Mouse (Mus musculus) midbrain, postnatal 0 days (tissue): ENCODE measurements around the gene Dppa1. TPM values are rescaled to one million over a fixed set of nuclear protein-coding genes. Genes with fewer than 3 reads are reported as not detected.
A peak's percentile ranks its signal among the peaks of the same experiment; 100 is the strongest.

Experiments
- ATAC-seq: fragments of 200-750 bp; cut with Nextera tagmentation; 2 replicates; pipeline ENCODE4 v1.8.0; 2017; ENCODE audit warnings: moderate number of reproducible peaks, mild to moderate bottlenecking, moderate TSS enrichment, moderate library complexity; ENCODE audit not compliant: low FRiP score
- DNase-seq: peaks from one replicate; pipeline ENCODE4 v3.0.0-alpha.2; 2015; ENCODE audit warnings: low spot score
- H3K27ac ChIP-seq: fragments of 300-500 bp; sonication (generic); 2 replicates; pipeline ENCODE4 v1.5.1; 2014; ENCODE audit warnings: low read depth, mild to moderate bottlenecking, low read length, mixed read lengths
- H3K27me3 ChIP-seq: fragments of 300-500 bp; sonication (generic); 2 replicates; pipeline ENCODE4 v1.6.1; 2014; ENCODE audit warnings: low read length, control low read depth, mixed read lengths; ENCODE audit not compliant: insufficient read depth
- H3K36me3 ChIP-seq: fragments of 300-500 bp; sonication (generic); 2 replicates; pipeline ENCODE4 v1.6.1; 2014; ENCODE audit warnings: low read length, control low read depth, mixed read lengths; ENCODE audit not compliant: insufficient read depth
- H3K4me1 ChIP-seq: fragments of 300-500 bp; sonication (generic); 2 replicates; pipeline ENCODE4 v1.6.1; 2014; ENCODE audit warnings: mild to moderate bottlenecking, control low read depth, antibody characterized with exemption, low read length, mixed read lengths; ENCODE audit not compliant: insufficient read depth
- H3K4me2 ChIP-seq: fragments of 300-500 bp; sonication (generic); 2 replicates; pipeline ENCODE4 v1.6.1; 2014; ENCODE audit warnings: low read depth, mild to moderate bottlenecking, low read length, mixed read lengths; ENCODE audit not compliant: poor library complexity, severe bottlenecking
- H3K4me3 ChIP-seq: fragments of 300-500 bp; sonication (generic); 2 replicates; pipeline ENCODE4 v1.5.1; 2014; ENCODE audit warnings: low read depth, mild to moderate bottlenecking, low read length, moderate library complexity
- H3K9ac ChIP-seq: fragments of 300-500 bp; sonication (generic); replicated peaks from 2 replicates; pipeline ENCODE4 v1.6.1; 2014; ENCODE audit warnings: mild to moderate bottlenecking, low read length, moderate library complexity, mixed read lengths; ENCODE audit not compliant: poor library complexity, severe bottlenecking
- H3K9me3 ChIP-seq: fragments of 300-500 bp; sonication (generic); 2 replicates; pipeline ENCODE4 v1.6.1; 2016; ENCODE audit warnings: low read length, control low read depth
- CTCF ChIP-seq: IDR thresholded peaks from 2 replicates; pipeline ENCODE4 v1.5.1; 2016; ENCODE audit warnings: antibody characterized with exemption, mild to moderate bottlenecking
- whole genome bisulfite sequencing: fragments of 180-500 bp; shearing (Covaris S2); extraction: QIAGEN DNeasy Blood & Tissue Kit; methylation state at CpG from one replicate; pipeline ENCODE4 v1.1.7; 2014; 5-methylcytosine and 5-hydroxymethylcytosine counted together
- polyA plus RNA-seq: library from polyadenylated mRNA; unstranded; fragments of >200 nt; fragmentation: Nextera tagmentation; extraction: Ambion mirVana; gene quantifications from 2 replicates; pipeline ENCODE4 v1.2.1, GENCODE M21; 2015
- total RNA-seq: library from RNA; depleted of rRNA; stranded (reverse); fragments of >200 nt; gene quantifications from 2 replicates; pipeline ENCODE4 v1.2.3, GENCODE M21; 2014

Gene Dppa1
- total and polyA plus RNA-seq, 2 experiments from 2014 or later = not detected

- Histone ChIP-seq H3K4me2 (no peak overlapping the region), H3K27ac (no peak overlapping the region), H3K4me3 (no peak overlapping the region), H3K27me3 (no peaks in the 10 kb centered on the region), H3K9ac (no peak overlapping the region), H3K9me3 (no peaks in the 10 kb centered on the region), H3K36me3 (no peaks in the 10 kb centered on the region), H3K4me1 (no peaks in the 10 kb centered on the region)
- 92% methylated on average over 2 of the region's 2 CpGs for WGBS
- DNase-seq = no peak
- TF ChIP-seq CTCF = no peak
- ATAC-seq = no peak
Measured at GRCm38 (mm10) chr11:46592416-46592815, 36.6 kb downstream of the Dppa1 start.

GRCm38 (mm10) chr11:46582741-46583140 lies 46.3 kb downstream of the Dppa1 start:
- ATAC-seq (no peak), DNase-seq (no peak)
- Histone ChIP-seq H3K27ac (no peak overlapping the region), H3K9ac (no peak overlapping the region), H3K27me3 (no peaks in the 10 kb centered on the region), H3K9me3 (no peaks in the 10 kb centered on the region), H3K36me3 (no peaks in the 10 kb centered on the region), H3K4me3 (no peak overlapping the region), H3K4me2 (no peak overlapping the region), H3K4me1 (no peaks in the 10 kb centered on the region)
- no peak for TF ChIP-seq CTCF
- 81% methylated on average over 5 of the region's 5 CpGs for WGBS

- no peaks in the 10 kb centered on the region for H3K36me3 ChIP-seq
- no peak overlapping the region for H3K27ac ChIP-seq
- H3K4me3 ChIP-seq = no peak overlapping the region
- no peaks in the 10 kb centered on the region for H3K4me1 ChIP-seq
- H3K4me2 ChIP-seq = no peak overlapping the region
- no peak for DNase-seq
- H3K9me3 ChIP-seq = no peaks in the 10 kb centered on the region
- no peaks in the 10 kb centered on the region for H3K27me3 ChIP-seq
- WGBS = 85% methylated on average over 3 of the region's 3 CpGs
- ATAC-seq = no peak
- no peak for TF ChIP-seq CTCF
- H3K9ac ChIP-seq = no peak overlapping the region
Measured at GRCm38 (mm10) chr11:46580428-46580827, 48.6 kb downstream of the Dppa1 start.

- no peaks in the 10 kb centered on the region for H3K9me3 ChIP-seq
- H3K27ac ChIP-seq = no peak overlapping the region
- no peak for TF ChIP-seq CTCF
- H3K36me3 ChIP-seq = no peaks in the 10 kb centered on the region
- no peaks in the 10 kb centered on the region for H3K27me3 ChIP-seq
- no peak overlapping the region for H3K4me3 ChIP-seq
- WGBS = 62% methylated on average over 5 of the region's 5 CpGs
- H3K4me2 ChIP-seq = no peak overlapping the region
- H3K9ac ChIP-seq = no peak overlapping the region
- no peaks in the 10 kb centered on the region for H3K4me1 ChIP-seq
- no peak for DNase-seq
- ATAC-seq = no peak
Measured at GRCm38 (mm10) chr11:46578771-46579281, 50.2 kb downstream of the Dppa1 start.

GRCm38 (mm10) chr11:46571327-46571726 lies 57.7 kb downstream of the Dppa1 start, which contains the start of gene BC053393:
TSS of gene BC053393 (plus strand) at chr11:46571536.
- Histone ChIP-seq H3K9ac (no peak within 1 kb of the TSS), H3K4me3 (no peak within 1 kb of the TSS), H3K4me1 (no peaks in the 10 kb centered on the region), H3K27me3 (no peaks in the 10 kb centered on the region), H3K27ac (no peak within 1 kb of the TSS), H3K4me2 (no peak within 1 kb of the TSS), H3K36me3 (no peaks in the 10 kb centered on the region), H3K9me3 (no peaks in the 10 kb centered on the region)
- ATAC-seq (no peak), DNase-seq (no peak)
- 87% methylated on average over 1 of the region's 1 CpGs for WGBS
- no peak for TF ChIP-seq CTCF

- Histone ChIP-seq H3K9ac (no peak overlapping the region), H3K27ac (no peak overlapping the region), H3K27me3 (no peaks in the 10 kb centered on the region), H3K4me3 (no peak overlapping the region), H3K4me2 (no peak overlapping the region), H3K4me1 (no peaks in the 10 kb centered on the region), H3K36me3 (no peaks in the 10 kb centered on the region), H3K9me3 (no peaks in the 10 kb centered on the region)
- no peak for DNase-seq
- WGBS = 57% methylated on average over 1 of the region's 1 CpGs
- TF ChIP-seq CTCF = peak; percentile 20; the same call in 1 of the 2 replicates
- no peak for ATAC-seq
Measured at GRCm38 (mm10) chr11:46569107-46569506, 60.0 kb downstream of the Dppa1 start.
